Mouse (Mus musculus) cerebellum, postnatal 4 days (tissue): Measurements from ENCODE around the gene A730015C16Rik.

ENCODE experiments used
- DNase-seq, 2 experiments: peaks; one replicate each; pipeline ENCODE4 v3.0.0; 2022; ENCODE audit warnings: low spot score in 2 of 2, mixed read lengths in 1 of 2

A730015C16Rik gene

DNA sequence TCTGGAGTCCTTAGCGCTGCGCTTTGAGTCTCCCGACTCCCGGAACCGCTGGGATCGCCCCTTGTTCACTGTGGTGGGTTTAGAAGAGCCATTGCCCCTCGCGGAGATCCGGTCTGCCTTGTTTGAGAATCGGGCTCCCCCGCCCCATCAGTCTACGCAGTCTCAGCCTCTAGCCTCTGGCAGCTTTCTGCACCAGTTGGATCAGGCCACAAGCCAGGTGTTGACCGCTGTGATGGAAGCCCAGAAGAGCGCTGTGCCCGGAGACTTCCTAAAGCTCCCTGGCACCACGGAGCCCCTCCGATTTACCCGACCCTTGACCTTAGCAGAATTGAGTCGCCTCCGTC lies at the start of gene A730015C16Rik:
A730015C16Rik (minus strand) TSS at position 115 of the 344 bp plus-strand sequence.
- no peak for DNase-seq

DNA sequence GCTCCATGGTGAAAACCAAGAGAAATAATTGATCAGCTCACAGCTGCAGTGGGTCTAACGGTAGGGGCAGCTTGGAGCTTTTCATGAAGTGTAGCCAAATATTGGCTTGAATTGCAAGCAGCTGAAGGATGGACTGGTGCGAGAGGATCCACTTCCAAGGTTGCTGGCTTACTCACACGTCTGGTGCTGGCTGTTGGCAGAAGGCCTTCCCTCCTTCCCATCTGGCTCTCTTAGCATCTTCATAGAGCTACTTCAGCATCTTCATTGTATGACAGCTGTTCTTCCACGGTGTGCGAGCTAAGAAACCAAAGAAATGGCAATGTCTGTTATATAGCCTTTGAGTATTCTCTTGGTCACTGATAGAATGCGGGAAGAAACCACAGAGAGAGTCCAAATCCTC lies 42.5 kb upstream of the A730015C16Rik start:
- DNase-seq, result no peak

GRCm38 (mm10) chr4:108887456-108887855 lies 39.0 kb upstream of the A730015C16Rik start:
- DNase-seq, result no peak

GRCm38 (mm10) chr4:108883815-108884214 lies 35.4 kb upstream of the A730015C16Rik start:
- no peak for DNase-seq

- DNase-seq, result peak; percentile 24 to 49
These were observed 30.8 kb upstream of the A730015C16Rik start, which contains the start of gene Rab3b for GRCm38 (mm10) chr4:108878963-108879822. Gene Rab3b, plus strand, starts transcription at chr4:108879063.

DNA sequence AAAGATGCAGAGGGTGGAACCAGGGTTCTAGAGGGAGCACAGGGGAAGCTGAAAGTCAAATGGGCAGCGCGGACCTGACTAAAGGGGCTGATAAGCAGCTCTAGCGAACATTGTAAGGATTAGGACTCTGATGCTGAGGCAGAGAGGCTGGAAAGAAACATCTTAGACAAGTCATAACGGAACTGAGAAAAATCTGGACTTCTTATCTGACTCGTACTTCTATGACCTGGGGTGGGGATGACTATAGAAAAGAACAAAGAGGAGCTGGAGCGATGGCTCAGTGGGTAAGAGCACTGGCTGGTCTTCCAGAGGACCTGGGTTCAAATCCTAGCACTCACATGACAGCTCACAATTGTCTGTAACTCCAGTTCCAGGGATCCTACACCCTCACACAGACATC lies 29.5 kb upstream of the A730015C16Rik start:
- no peak for DNase-seq

- no peak for DNase-seq
These were observed 25.3 kb upstream of the A730015C16Rik start for GRCm38 (mm10) chr4:108873746-108874145.

- DNase-seq, result peak; percentile 78 to 91
These were observed 21.4 kb upstream of the A730015C16Rik start for GRCm38 (mm10) chr4:108869730-108870374.

DNA sequence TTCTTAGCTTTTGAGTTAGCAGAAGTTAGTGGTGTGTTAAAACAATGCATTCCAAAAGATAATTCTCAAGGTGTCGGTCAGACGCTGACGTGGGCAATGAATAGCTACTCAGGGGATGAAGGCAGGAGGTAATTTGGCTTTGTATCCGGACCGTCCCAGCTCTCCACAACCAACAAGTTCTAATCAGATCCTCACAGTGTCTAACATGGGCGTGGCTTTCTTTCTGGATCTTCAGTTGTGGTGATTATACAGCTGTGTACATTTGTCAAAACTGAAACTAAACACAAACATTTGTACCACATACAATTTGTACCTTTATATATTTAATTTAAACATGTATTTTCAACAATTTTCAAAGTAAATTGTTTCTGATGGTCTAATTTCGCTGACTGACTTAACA lies 18.4 kb upstream of the A730015C16Rik start:
- no peak for DNase-seq

DNA sequence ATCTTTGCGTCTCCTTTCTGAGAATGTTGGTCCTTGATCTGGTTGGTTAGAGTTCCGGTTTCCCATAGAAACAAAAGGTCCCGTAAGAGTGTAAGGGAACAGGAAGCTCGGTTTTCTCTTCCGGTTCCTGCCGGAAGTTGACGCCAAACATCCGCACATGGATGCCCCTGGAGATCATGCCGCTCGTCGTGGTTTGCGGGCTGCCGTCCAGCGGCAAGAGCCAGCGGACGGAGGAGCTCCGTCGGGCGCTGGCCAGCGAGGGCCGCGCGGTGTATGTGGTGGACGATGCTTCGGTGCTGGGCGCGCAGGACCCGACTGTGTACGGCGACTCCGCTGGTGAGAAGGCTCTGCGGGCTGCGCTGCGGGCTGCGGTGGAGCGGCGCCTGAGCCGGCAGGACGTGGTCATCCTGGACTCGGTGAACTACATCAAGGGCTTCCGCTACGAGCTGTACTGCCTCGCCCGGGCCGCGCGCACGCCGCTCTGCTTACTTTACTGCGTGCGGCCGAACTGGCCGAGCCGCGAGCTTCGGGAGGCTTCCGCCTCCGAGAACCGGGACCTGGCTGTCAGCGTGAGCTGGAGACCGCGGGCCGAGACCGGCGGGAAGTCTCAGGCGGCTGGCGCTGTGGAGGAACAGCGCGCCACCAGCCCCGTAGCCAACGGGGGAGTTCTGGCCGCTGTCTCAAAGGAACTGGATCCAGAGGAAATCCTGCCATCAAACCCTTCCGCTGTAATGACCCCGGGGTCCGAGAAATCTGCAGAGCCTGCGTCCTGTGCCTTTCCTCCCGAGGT lies 509 bp downstream of the A730015C16Rik start, which contains the start of gene Kti12:
Kti12 (plus strand) TSS at position 71 of the 790 bp plus-strand sequence.
- DNase-seq, result peak; percentile 49 to 76

GRCm38 (mm10) chr4:108845824-108846569 lies 2.4 kb downstream of the A730015C16Rik start:
- DNase-seq, result no peak

DNA sequence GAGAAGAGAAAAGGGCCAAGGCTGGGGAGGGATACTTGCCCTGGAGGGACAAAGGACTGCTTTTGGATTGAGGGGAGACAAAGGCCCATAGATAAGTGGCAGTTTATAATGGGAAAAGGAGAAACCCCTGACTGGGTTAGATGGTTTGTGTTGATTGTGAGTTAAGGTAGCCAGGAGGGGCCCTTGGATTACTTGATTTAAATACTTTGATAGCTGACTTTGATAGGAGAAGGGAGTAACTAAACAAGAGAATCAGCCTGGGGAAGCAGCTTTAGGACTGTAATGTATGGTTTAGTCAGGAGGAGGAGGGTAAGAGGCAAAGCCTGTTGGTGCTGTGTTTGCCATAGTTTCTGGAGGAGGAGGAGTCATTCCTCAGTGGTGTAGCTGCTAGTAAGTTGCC lies 5.1 kb downstream of the A730015C16Rik start:
- DNase-seq, result no peak

DNA sequence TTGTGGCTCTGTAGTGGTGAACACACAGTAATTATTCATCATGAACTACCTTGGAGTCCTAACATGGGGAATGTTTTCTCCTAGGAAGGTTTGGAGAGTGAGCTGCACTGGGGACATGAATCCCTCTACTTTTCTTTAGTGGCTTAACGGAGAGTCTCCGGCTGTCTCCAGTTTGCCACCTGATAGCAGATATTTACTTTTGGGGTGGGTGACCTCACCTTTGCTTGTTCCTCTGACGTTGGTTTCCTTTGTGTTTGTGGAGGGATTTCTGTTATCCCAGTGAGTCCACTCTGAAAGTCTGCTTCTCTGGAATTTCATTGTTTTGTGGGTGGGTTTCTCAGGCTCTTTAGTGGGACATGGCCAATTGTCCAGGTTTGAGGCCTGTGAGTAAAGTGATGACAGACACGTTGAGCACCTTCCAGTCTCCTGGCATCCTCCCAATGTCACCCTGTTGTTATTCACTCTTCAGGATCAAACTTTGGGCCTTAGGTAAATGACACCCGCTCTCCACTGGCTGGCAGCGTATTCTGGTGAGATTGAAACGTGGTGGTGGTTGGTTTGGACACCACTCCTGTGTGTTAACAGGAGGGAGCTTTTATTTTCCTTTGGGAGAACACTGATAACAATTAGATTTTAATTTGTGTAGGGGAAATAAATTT lies 6.4 kb downstream of the A730015C16Rik start:
- no peak for DNase-seq

DNA sequence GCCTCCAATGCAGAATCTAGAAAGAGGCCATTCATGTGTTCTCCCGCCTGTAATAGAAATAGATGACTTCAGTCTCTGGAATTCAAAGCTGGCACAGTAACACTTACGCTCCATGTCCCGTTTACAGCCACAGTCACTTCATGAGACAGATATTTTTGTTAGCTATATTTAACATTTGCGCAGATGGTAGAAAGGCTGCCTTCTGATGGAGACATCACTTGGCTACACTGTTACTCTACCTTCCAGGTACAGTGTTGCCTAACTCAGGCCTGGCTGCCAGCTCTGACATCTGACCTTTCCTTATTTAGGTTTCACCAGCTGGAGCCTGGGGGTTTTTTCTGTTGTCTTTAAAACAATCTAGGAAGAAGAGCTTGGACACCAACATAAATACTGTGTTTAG lies 10.4 kb downstream of the A730015C16Rik start:
- DNase-seq, result no peak

DNA sequence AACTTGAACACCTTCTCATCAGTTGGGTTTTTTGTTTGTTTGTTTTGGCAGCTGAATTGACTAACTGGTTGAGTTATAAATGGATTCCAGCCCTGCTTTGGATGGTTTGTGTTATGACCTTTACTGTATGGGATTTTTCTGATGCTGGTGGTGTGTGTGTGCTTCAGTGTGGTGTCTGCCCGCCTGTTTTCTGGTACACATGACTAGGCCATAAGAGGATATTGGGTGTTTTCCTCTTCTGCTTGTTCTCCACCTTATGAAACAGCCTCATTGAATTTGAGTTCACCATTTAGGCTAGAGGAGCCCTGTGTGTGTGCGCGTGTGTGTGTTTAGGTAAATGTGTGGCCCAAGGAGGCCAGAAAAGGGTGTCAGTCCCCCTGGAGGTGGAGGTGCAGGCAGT lies 12.9 kb downstream of the A730015C16Rik start:
- DNase-seq, result no peak

DNA sequence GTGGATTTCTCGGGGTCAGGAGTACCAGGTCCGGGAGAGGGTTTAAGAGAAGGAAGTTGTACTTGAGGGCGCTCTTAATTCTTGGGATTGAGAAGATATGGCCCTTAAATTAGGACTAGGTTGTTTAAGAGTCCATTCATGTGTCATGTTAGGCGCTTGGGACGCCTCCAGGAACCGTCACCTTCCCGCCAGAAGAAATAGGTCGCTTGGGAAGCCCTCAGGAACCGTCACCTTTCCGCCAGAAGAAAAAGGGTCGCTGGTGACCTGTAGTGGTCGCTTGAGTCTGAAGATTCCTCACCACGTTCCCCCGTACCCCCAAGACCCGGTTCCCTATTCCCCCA lies 13.5 kb downstream of the A730015C16Rik start:
- DNase-seq, result peak in 1 of 2 experiments; percentile 13

GRCm38 (mm10) chr4:108834115-108834970 lies 14.1 kb downstream of the A730015C16Rik start, which contains the start of gene Txndc12:
Gene Txndc12, plus strand, starts transcription at chr4:108834601.
- DNase-seq, result peak; percentile 51 to 72

GRCm38 (mm10) chr4:108833828-108834114 lies 14.6 kb downstream of the A730015C16Rik start:
- DNase-seq, result no peak

DNA sequence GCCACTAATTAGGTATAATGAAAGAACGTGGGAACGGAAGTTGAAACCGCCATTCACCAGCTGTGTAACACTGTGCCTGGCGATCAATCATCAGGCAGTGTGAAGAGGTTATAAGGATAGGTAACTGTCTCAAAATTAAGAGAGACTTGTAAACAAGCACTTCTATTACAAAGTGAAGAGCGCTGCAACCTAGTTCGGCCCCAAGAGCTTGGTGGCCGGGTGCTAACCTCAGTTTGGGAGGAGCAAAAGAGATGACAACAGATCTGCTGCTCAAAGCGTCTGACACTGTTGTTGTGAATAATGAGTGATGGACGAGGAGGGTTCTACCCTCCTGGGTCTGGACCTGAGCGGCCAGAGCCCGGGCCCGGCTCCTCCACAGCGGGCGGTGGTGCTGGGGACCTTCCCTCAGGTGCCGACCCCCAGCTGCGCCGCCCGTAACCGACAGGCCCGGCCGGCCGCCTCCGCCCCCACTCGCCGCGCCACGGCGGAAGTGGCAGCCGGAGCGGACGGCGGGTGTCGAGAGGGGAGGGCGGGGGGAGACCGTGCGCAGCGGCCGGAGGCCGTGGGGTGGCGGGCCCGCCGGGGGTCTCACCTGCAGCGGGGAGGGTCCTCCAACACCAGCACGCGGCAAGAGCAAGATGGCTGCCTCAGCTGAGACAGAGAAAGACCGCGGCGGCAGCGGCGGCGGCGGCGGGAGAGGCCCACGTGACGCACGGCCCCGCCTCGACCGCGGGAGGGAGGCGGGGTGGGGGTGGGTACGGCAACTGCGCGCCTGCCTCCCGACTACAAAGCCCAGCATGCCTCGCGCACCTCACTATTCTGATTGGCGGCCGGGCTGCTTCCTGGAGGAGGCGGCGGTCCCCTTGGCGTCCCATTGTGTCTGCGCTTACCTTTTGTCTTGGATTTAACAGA lies 15.2 kb downstream of the A730015C16Rik start, which contains the start of gene Btf3l4:
Btf3l4 (minus strand) TSS at position 699 of the 912 bp plus-strand sequence.
- peak; percentile 80 to 91 for DNase-seq
